Mouse (Mus musculus) 416B (cell line): ENCODE results near the gene Vmn2r83.

Experiments used
- DNase-seq: peaks from one replicate; pipeline ENCODE4 v3.0.0; 2011; ENCODE audit warnings: low read depth

Vmn2r83 gene

DNA sequence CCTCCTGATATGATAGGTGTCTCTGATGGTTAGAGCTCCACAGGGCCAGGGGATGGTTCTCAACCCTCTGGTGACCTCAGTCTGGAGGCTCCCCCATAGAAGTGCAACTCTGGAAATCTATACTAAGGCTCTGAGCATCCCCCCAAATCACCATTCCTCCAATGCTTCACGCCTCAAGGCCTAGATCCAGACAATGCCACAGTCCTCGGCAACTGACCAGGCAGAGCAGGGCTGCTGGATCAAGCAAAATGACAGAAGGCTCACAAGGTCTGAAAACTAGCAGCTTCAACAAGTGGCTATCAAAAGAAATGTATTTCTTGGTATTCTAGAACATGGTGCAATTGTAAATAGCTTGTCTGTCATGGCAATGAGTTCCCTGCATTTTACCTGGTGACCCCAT lies 69.2 kb downstream of the Vmn2r83 start:
- DNase-seq: no peak

DNA sequence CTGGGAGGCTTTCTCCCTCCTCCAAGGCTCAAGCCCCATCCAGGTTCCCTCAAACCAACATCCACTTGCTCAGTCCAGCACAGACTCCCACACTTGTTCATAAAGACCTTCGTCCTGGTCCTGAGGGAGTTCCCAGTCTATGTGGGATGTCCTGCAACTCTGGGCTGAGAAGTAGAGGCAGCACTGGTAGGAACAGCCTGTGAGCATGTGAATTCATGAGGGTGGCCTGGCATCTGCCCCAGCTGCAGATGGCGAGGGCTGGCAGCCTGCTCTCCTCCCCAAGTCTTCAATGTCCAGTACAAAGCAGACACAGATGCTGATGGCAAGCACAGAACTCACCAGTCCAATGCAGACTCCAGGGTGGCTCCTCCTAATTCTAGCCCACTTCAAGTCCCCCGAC lies 69.8 kb downstream of the Vmn2r83 start:
- DNase-seq: no peak

DNA sequence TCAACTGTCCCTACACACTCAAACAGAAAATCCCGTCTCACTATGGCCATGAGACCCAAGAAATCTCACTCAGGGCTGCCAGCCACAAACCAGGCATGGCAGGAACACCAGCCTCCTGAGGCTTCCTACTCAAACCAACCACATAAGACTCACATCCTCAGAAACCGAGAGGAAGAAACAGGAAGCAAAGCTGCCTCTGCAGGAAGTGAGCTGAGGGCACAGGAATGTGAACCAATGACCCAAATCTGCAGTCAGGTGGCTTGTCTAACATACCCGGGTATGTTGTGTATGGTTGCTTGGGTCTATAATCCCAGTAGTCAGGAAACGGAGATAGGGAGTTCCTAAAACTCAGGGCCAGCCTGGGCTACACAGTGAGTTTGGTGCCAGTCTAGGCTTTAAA lies 70.3 kb downstream of the Vmn2r83 start:
- peak; percentile 48 for DNase-seq

GRCm38 (mm10) chr10:79539701-79540495 lies 71.4 kb downstream of the Vmn2r83 start:
- no peak for DNase-seq

DNA sequence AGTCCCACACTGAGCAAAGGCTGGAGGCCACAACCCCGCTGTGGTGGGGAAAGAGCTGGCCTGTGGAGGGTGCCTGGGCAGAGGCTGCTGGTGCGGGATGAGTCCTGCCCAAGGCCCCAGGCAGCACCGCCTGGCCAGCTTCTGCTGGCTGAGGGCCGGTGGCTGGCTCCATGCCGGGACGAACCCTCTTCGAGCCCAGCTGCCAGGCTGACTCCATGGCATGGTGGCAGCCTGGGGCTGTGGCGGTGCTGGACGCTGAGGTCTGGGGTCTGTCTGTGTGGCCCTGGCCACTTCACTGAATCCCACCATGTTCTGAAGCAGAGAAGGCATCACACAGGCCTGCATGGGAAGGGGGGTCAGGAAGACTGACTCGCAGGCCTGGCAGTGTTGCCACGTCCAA lies 72.2 kb downstream of the Vmn2r83 start:
- no peak for DNase-seq

- no peak for DNase-seq
These were observed 73.0 kb downstream of the Vmn2r83 start for GRCm38 (mm10) chr10:79541522-79541921.

- DNase-seq: no peak
These were observed 73.6 kb downstream of the Vmn2r83 start for GRCm38 (mm10) chr10:79542171-79542570.
